Mouse (Mus musculus) erythroblast, embryonic 14.5 days (primary cell): ENCODE results near the gene Ercc1. TPM values are rescaled to one million over a fixed set of nuclear protein-coding genes. Genes with fewer than 3 reads are reported as not detected.

Experiments used
- H3K27me3 ChIP-seq: 2 replicates; pipeline ENCODE4 v1.6.1; 2012; ENCODE audit warnings: inconsistent platforms; ENCODE audit not compliant: control insufficient read depth
- H3K36me3 ChIP-seq: 2 replicates; pipeline ENCODE4 v1.6.1; 2012; ENCODE audit warnings: mild to moderate bottlenecking, inconsistent platforms; ENCODE audit not compliant: control insufficient read depth
- H3K4me1 ChIP-seq: 2 replicates; pipeline ENCODE4 v1.6.1; 2012; ENCODE audit warnings: inconsistent platforms; ENCODE audit not compliant: control insufficient read depth
- H3K4me3 ChIP-seq: replicated peaks from 2 replicates; pipeline ENCODE3; 2012; ENCODE audit warnings: moderate library complexity, mild to moderate bottlenecking, inconsistent platforms
- H3K9me3 ChIP-seq: 2 replicates; pipeline ENCODE4 v1.6.1; 2012; ENCODE audit warnings: low read length, inconsistent platforms, mixed read lengths; ENCODE audit not compliant: control insufficient read depth
- GATA1 ChIP-seq: IDR thresholded peaks from 2 replicates; pipeline ENCODE4 v1.6.1; 2012; ENCODE audit warnings: low read length, inconsistent platforms, mixed read lengths
- TAL1 ChIP-seq: IDR thresholded peaks from 3 replicates; pipeline ENCODE4 v1.6.1; 2012; ENCODE audit warnings: low read length, inconsistent platforms, mixed read lengths
- polyA plus RNA-seq: library from polyadenylated mRNA; stranded (reverse); fragments of >175 nt; gene quantifications from 2 replicates; pipeline ENCODE4 v1.2.3, GENCODE M21; 2012

The Ercc1 gene
- polyA plus RNA-seq, 1 experiment = 3.6 TPM

GRCm38 (mm10) chr7:19342481-19343027 lies 2.0 kb upstream of the Ercc1 start:
- H3K4me3 ChIP-seq = no peak overlapping the region

GRCm38 (mm10) chr7:19343210-19343808 lies 1.3 kb upstream of the Ercc1 start:
- Histone ChIP-seq H3K36me3 (no peaks in the 10 kb centered on the region; the same call in 1 of the 2 replicates), H3K9me3 (no peaks in the 10 kb centered on the region), H3K4me3 (no peak overlapping the region), H3K27me3 (peaks cover 59% of the 10 kb centered on the region), H3K4me1 (peaks cover 29% of the 10 kb centered on the region)
- TF ChIP-seq TAL1 (no peak), GATA1 (no peak)

More at GRCm38 (mm10) chr7:19342481-19343027, 2.0 kb upstream of the Ercc1 start:
- H3K27me3 ChIP-seq = peaks cover 65% of the 10 kb centered on the region
- TF ChIP-seq TAL1 (no peak), GATA1 (no peak)
- H3K9me3 ChIP-seq = no peaks in the 10 kb centered on the region
- H3K36me3 ChIP-seq = no peaks in the 10 kb centered on the region
- peaks cover 29% of the 10 kb centered on the region for H3K4me1 ChIP-seq

- Histone ChIP-seq H3K9me3 (no peaks in the 10 kb centered on the region), H3K27me3 (peaks cover 47% of the 10 kb centered on the region)
- TF ChIP-seq TAL1 (no peak), GATA1 (no peak)
These were observed 427 bp downstream of the Ercc1 start for GRCm38 (mm10) chr7:19344938-19345471.

GRCm38 (mm10) chr7:19349188-19349915 lies 4.8 kb downstream of the Ercc1 start:
- peaks cover 16% of the 10 kb centered on the region for H3K4me1 ChIP-seq
- H3K27me3 ChIP-seq = peaks cover 5% of the 10 kb centered on the region
- no peaks in the 10 kb centered on the region for H3K9me3 ChIP-seq
- no peak overlapping the region for H3K4me3 ChIP-seq
- peaks cover 6% of the 10 kb centered on the region for H3K36me3 ChIP-seq
- no peak for TF ChIP-seq GATA1
- no peak for TF ChIP-seq TAL1

More at GRCm38 (mm10) chr7:19344938-19345471, 427 bp downstream of the Ercc1 start:
- H3K36me3 ChIP-seq = no peaks in the 10 kb centered on the region; the same call in 1 of the 2 replicates
- peak overlapping the region; percentile 67 for H3K4me3 ChIP-seq
- H3K4me1 ChIP-seq = peaks cover 29% of the 10 kb centered on the region

- Histone ChIP-seq H3K4me3 (no peak overlapping the region), H3K9me3 (no peaks in the 10 kb centered on the region), H3K36me3 (peaks cover 11% of the 10 kb centered on the region), H3K27me3 (no peaks in the 10 kb centered on the region), H3K4me1 (peaks cover 7% of the 10 kb centered on the region)
- TF ChIP-seq TAL1 = no peak
- TF ChIP-seq GATA1 = no peak
These were observed 5.6 kb downstream of the Ercc1 start for GRCm38 (mm10) chr7:19350221-19350620.

GRCm38 (mm10) chr7:19354991-19355390 lies 10.4 kb downstream of the Ercc1 start:
- TF ChIP-seq TAL1 = no peak
- TF ChIP-seq GATA1 = no peak
- Histone ChIP-seq H3K4me1 (peaks cover 22% of the 10 kb centered on the region), H3K27me3 (no peaks in the 10 kb centered on the region), H3K9me3 (no peaks in the 10 kb centered on the region), H3K36me3 (peaks cover 35% of the 10 kb centered on the region), H3K4me3 (no peak overlapping the region)

- no peaks in the 10 kb centered on the region for H3K9me3 ChIP-seq
- peaks cover 32% of the 10 kb centered on the region for H3K36me3 ChIP-seq
- peaks cover 36% of the 10 kb centered on the region for H3K4me1 ChIP-seq
- TF ChIP-seq TAL1 (no peak), GATA1 (no peak)
- no peaks in the 10 kb centered on the region for H3K27me3 ChIP-seq
- no peak overlapping the region for H3K4me3 ChIP-seq
These were observed 11.7 kb downstream of the Ercc1 start for GRCm38 (mm10) chr7:19356311-19356710.

GRCm38 (mm10) chr7:19357381-19358375 lies 13.1 kb downstream of the Ercc1 start:
- TF ChIP-seq GATA1 (no peak), TAL1 (no peak)
- Histone ChIP-seq H3K27me3 (no peaks in the 10 kb centered on the region), H3K9me3 (no peaks in the 10 kb centered on the region), H3K4me3 (peak overlapping the region; percentile 75), H3K36me3 (peaks cover 32% of the 10 kb centered on the region), H3K4me1 (peaks cover 49% of the 10 kb centered on the region)
